Mouse (Mus musculus): ENCODE results near the gene Pacs2. TPM values are rescaled to one million over a fixed set of nuclear protein-coding genes. Genes with fewer than 3 reads are reported as not detected.

The Pacs2 gene
- polyA plus RNA-seq, 1 experiment = 8.7 TPM

DNA sequence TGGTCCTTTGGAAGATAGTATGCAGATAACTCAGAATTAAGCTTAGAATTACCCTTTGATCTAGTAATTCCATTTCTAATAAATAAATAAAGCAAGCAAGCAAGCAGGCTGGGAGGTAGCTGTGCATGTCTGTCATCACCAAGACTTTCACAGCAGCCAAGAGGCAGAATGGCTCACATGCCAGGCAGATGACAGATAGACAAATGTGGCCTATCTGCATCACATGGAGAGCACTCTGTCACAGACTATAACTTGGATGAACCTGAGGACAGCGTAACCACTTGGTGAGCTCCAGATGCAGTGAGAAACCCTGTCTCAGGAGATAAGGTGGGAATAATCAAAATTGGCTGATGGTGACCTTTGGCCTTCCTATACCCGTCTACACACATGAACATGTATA lies 20.8 kb downstream of the Pacs2 start:
- TF ChIP-seq FLI1 (IDR thresholded peaks at IDR 0.05; ENCODE audit: low read length) (no peak), GATA1 (IDR thresholded peaks at IDR 0.05; ENCODE audit: borderline replicate concordance, low read length) (no peak)
- peaks cover 11% of the 10 kb centered on the region for H3K36me3 ChIP-seq (replicated peaks; ENCODE audit: low read length)
- no peak overlapping the region for H3K4me3 ChIP-seq (replicated peaks)
- H3K27me3 ChIP-seq (replicated peaks) = peaks cover 20% of the 10 kb centered on the region
- H3K4me1 ChIP-seq = peaks cover 46% of the 10 kb centered on the region
- no peaks in the 10 kb centered on the region for H3K9me3 ChIP-seq

DNA sequence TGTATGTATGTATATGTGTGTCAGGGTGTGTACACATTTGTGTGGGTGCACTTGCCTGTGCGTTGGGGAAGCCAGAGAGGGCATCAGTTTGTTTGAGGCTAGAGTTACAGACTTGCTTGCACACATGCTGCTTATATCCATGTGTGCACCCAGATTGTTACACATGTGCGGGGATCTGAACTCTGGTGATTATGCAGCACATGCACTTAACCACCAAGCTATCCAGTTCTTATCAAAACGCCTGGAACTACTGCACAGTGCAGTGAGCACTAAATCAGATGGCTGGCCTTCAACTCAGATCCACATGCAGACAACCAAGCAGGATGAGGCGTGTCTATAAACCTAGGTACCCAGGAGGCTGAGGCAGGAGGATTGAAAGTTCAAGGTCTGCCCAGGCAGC lies 22.7 kb downstream of the Pacs2 start:
- no peak for TF ChIP-seq GATA1 (IDR thresholded peaks at IDR 0.05; ENCODE audit: borderline replicate concordance, low read length)
- TF ChIP-seq FLI1 (IDR thresholded peaks at IDR 0.05; ENCODE audit: low read length) = no peak
- H3K36me3 ChIP-seq (replicated peaks; ENCODE audit: low read length) = peaks cover 11% of the 10 kb centered on the region
- H3K4me3 ChIP-seq (replicated peaks) = no peak overlapping the region
- no peaks in the 10 kb centered on the region for H3K9me3 ChIP-seq
- H3K27me3 ChIP-seq (replicated peaks) = peaks cover 23% of the 10 kb centered on the region
- peaks cover 37% of the 10 kb centered on the region for H3K4me1 ChIP-seq

DNA sequence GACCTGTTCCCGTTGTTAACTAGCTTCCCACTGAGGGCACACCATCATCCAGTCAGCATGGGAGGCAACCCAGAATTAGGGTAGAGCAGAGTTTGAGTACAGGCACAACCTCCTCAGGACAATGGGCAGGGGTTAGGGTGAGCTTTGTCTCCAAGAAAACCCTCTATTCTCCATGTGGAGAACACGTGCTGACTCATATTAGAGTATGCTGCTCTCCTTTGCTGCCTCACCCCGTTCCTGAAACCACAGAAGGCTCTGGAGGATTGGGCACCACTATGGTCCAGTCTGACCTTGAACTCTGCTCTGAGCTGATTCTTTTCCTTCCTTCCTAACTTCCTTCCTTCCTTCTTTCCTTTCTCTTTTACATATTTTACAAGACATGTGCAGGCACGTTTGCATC lies 24.1 kb downstream of the Pacs2 start:
- TF ChIP-seq GATA1 (IDR thresholded peaks at IDR 0.05; ENCODE audit: borderline replicate concordance, low read length) (no peak), FLI1 (IDR thresholded peaks at IDR 0.05; ENCODE audit: low read length) (no peak)
- Histone ChIP-seq H3K9me3 (no peaks in the 10 kb centered on the region), H3K27me3 (replicated peaks) (peaks cover 10% of the 10 kb centered on the region), H3K4me3 (replicated peaks) (no peak overlapping the region), H3K36me3 (replicated peaks; ENCODE audit: low read length) (peaks cover 4% of the 10 kb centered on the region), H3K4me1 (peaks cover 32% of the 10 kb centered on the region)

DNA sequence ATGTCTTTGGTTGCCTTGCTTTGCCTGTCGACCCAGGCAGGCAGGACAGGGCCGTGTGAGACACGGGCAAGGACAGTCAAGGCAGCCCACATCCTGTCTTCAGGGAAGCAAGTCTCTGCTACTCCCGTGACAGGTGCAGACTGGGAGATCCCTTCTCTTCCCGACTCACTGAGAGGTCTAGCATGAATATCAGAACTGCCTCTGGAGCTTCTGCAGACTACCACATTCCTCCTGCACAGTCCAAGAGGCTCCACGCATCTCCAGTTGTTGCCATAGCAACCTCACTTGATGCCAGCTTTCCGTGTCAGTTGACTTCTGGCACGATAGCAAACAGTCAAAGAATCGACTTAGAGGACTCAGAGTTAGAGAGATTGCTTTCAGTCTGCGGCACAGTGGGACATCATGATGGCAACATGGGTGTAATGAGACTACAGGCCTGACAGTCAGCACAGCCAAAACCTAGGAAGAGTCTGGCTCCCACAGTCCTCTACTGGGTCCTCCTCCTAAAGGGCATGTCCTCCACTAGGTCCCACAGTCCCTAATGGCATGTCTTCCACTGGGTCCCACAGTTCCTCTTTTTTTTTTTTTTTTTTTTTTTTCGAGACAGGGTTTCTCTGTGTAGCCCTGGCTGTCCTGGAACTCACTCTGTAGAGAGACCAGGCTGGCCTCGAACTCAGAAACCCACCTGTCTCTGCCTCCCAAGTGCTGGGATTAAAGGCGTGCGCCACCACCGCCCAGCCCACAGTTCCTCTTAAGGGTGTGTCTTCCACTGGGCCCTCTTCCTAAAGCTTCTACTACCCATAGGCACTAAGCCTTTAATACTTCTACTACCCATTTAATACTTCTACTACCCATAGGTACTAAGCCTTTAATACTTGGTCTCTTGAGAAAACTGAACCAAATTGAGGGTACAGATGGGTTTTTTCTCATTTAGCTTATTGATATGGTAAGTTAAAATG lies 27.5 kb downstream of the Pacs2 start:
- Histone ChIP-seq H3K27me3 (replicated peaks) (peaks cover 6% of the 10 kb centered on the region), H3K36me3 (replicated peaks; ENCODE audit: low read length) (peaks cover 15% of the 10 kb centered on the region), H3K4me1 (peaks cover 55% of the 10 kb centered on the region), H3K4me3 (replicated peaks) (no peak overlapping the region), H3K9me3 (no peaks in the 10 kb centered on the region)
- TF ChIP-seq FLI1 (IDR thresholded peaks at IDR 0.05; ENCODE audit: low read length) (no peak), GATA1 (IDR thresholded peaks at IDR 0.05; ENCODE audit: borderline replicate concordance, low read length) (no peak)

DNA sequence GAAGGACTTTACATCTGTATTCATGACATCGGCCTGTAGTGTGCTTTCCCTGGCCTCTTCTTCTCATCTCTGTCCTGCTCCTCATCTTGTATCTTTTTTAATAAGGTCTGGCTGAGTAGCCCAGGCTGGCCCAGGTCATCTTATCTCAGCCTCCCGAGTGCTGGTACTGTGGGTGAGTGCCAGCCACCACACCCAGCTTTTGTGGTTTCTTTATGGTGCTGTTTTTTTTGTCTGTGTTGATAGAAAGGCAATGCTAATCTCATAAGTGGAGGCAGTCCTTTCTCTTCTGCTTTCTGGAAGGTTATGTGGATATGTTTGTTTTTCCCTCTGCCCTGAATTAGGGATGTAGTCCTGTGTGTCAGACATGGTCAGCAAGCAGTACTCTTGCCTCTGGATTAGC lies 28.2 kb downstream of the Pacs2 start:
- Histone ChIP-seq H3K4me1 (peaks cover 59% of the 10 kb centered on the region), H3K27me3 (replicated peaks) (peaks cover 6% of the 10 kb centered on the region), H3K9me3 (no peaks in the 10 kb centered on the region), H3K36me3 (replicated peaks; ENCODE audit: low read length) (peaks cover 23% of the 10 kb centered on the region), H3K4me3 (replicated peaks) (no peak overlapping the region)
- TF ChIP-seq GATA1 (IDR thresholded peaks at IDR 0.05; ENCODE audit: borderline replicate concordance, low read length) = no peak
- TF ChIP-seq FLI1 (IDR thresholded peaks at IDR 0.05; ENCODE audit: low read length) = no peak

DNA sequence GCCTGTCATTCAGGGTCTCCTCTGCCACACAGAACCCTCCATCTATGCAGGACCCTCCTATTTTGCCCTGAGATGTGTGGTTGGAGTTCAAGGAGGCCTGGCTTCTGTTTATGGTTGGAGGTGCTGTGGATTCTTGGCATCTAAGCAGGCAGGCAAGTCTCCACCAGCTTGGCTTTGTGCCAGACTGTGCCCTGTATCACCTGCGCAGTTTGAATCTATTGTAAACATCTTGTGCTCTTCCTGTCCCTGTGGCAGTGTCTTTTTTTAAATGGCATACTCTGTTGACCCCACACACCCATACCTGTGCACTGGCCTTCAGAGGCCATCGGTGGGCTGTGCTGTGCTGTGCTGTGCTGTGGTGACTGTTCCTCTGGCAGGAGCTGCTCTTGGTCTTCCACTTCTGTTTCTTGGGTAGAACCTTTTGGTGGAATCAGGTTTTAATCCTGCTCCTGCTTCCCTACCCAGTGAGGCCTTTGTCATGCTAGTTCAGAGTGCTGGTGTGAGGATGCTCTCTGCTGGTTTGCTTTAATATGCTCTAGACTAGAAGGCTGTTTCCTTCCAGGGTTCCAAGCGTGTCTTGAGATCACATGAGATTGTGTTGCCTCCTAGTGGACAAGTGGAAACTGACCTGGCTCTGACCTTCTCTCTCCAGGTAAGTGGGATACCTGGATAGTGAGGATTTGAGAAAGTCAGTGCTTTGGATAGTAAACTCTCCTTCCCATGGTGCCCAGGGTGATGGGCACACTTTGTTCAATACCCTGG lies 30.8 kb downstream of the Pacs2 start:
- no peak for TF ChIP-seq FLI1 (IDR thresholded peaks at IDR 0.05; ENCODE audit: low read length)
- no peak for TF ChIP-seq GATA1 (IDR thresholded peaks at IDR 0.05; ENCODE audit: borderline replicate concordance, low read length)
- Histone ChIP-seq H3K4me1 (peaks cover 70% of the 10 kb centered on the region), H3K4me3 (replicated peaks) (no peak overlapping the region), H3K9me3 (no peaks in the 10 kb centered on the region), H3K36me3 (replicated peaks; ENCODE audit: low read length) (peaks cover 41% of the 10 kb centered on the region), H3K27me3 (replicated peaks) (peaks cover 11% of the 10 kb centered on the region)

DNA sequence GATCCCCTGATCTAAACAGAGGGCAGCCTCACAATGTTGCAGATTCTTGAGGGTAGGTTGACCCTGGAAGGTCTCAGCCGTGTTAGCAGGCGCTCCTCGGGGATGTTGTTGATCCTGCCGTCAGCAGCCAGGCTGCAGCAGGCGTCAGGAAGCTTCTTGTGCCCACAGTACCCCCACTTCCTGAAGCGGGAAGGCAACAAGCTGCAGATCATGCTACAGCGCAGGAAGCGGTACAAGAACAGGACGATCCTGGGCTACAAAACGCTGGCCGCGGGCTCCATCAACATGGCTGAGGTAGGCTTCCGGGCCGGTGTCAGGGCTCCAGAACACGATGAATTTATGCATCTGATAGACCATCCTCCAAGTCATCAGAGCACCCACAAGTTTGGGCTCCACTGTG lies 32.6 kb downstream of the Pacs2 start:
- Histone ChIP-seq H3K27me3 (replicated peaks) (peaks cover 10% of the 10 kb centered on the region), H3K36me3 (replicated peaks; ENCODE audit: low read length) (peaks cover 59% of the 10 kb centered on the region), H3K9me3 (no peaks in the 10 kb centered on the region), H3K4me3 (replicated peaks) (peak overlapping the region; percentile 60), H3K4me1 (peaks cover 73% of the 10 kb centered on the region)
- no peak for TF ChIP-seq FLI1 (IDR thresholded peaks at IDR 0.05; ENCODE audit: low read length)
- TF ChIP-seq GATA1 (IDR thresholded peaks at IDR 0.05; ENCODE audit: borderline replicate concordance, low read length) = no peak

DNA sequence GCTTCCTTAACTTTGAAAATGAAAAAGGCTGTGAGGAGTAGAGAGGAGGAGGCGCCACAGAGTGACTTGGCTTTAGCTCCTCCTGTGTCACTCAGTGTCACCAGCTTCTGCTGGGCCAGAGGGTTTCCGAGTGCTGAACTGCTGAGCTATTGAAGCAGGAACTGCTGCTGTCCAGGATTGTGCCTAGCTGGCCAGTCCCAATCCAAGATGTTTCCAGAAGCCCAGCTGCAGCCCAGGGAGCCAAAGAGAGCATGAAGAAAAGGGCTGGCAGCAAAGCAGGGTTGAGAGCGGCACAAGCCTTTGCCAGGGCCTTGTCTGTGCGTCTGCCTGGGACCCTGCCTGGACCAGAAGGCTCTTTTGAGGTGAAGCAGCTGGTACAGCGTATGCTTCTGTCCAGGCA lies 33.8 kb downstream of the Pacs2 start:
- no peak for TF ChIP-seq GATA1 (IDR thresholded peaks at IDR 0.05; ENCODE audit: borderline replicate concordance, low read length)
- no peak for TF ChIP-seq FLI1 (IDR thresholded peaks at IDR 0.05; ENCODE audit: low read length)
- Histone ChIP-seq H3K36me3 (replicated peaks; ENCODE audit: low read length) (peaks cover 69% of the 10 kb centered on the region), H3K4me3 (replicated peaks) (no peak overlapping the region), H3K9me3 (no peaks in the 10 kb centered on the region), H3K4me1 (peaks cover 70% of the 10 kb centered on the region), H3K27me3 (replicated peaks) (peaks cover 10% of the 10 kb centered on the region)

DNA sequence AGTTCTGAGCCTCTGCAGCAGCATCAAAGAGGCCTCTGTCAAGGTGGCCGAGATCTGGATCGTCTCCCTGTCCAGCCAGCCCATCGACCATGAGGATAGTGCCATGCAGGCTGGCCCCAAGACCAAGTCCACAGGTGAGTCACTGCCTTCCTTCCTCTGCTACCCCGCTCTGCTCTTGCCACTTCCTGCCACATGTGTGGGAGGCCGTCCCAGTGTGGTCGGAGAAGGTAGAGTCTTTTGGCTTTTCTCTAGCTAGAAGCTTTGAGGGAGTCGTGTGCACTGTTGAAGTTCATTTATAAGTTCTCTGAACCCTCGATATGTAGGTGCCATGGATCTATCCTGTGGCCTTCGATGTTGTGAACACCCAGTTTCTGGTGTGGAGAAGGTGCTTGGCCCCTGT lies 35.5 kb downstream of the Pacs2 start:
- TF ChIP-seq GATA1 (IDR thresholded peaks at IDR 0.05; ENCODE audit: borderline replicate concordance, low read length) = no peak
- TF ChIP-seq FLI1 (IDR thresholded peaks at IDR 0.05; ENCODE audit: low read length) = no peak
- Histone ChIP-seq H3K9me3 (no peaks in the 10 kb centered on the region), H3K36me3 (replicated peaks; ENCODE audit: low read length) (peaks cover 79% of the 10 kb centered on the region), H3K4me3 (replicated peaks) (no peak overlapping the region), H3K27me3 (replicated peaks) (peaks cover 10% of the 10 kb centered on the region), H3K4me1 (peaks cover 62% of the 10 kb centered on the region)

DNA sequence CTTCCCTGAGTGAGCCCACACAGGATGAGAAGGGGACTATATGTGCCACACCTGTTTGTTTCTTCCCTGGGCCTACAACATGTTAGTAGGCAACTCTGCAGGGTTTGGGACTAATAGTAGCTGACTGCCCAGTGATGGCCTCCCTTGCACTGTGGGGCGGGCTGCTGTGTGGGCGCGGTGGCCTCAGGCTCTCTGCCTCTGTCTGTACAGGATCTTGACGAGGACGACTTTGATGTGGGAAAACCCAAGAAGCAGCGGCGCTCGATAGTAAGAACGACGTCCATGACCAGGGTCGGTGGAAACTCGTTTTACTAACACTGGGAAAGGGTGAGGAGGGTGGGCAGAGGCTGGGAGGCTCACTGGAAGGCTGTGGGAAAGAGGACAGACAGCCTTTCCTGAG lies 36.4 kb downstream of the Pacs2 start:
- Histone ChIP-seq H3K36me3 (replicated peaks; ENCODE audit: low read length) (peaks cover 80% of the 10 kb centered on the region), H3K4me3 (replicated peaks) (no peak overlapping the region), H3K4me1 (peaks cover 56% of the 10 kb centered on the region), H3K9me3 (no peaks in the 10 kb centered on the region), H3K27me3 (replicated peaks) (peaks cover 10% of the 10 kb centered on the region)
- TF ChIP-seq FLI1 (IDR thresholded peaks at IDR 0.05; ENCODE audit: low read length) (no peak), GATA1 (IDR thresholded peaks at IDR 0.05; ENCODE audit: borderline replicate concordance, low read length) (no peak)
